Mouse (Mus musculus): ENCODE results near the gene Cacna1h. TPM values are rescaled to one million over a fixed set of nuclear protein-coding genes. Genes with fewer than 3 reads are reported as not detected.
A peak's percentile ranks its signal among the peaks of the same experiment; 100 is the strongest.

Cacna1h gene
- total RNA-seq, 2 experiments from 2014 or later = 6.1 to 6.7 TPM

- no peak for DNase-seq
Measured at GRCm38 (mm10) chr17:25445841-25446240, 12.3 kb upstream of the Cacna1h start.

GRCm38 (mm10) chr17:25445074-25445473, 11.5 kb upstream of the Cacna1h start:
- no peak for DNase-seq

GRCm38 (mm10) chr17:25442889-25443288, 9.3 kb upstream of the Cacna1h start:
- DNase-seq = no peak

DNA sequence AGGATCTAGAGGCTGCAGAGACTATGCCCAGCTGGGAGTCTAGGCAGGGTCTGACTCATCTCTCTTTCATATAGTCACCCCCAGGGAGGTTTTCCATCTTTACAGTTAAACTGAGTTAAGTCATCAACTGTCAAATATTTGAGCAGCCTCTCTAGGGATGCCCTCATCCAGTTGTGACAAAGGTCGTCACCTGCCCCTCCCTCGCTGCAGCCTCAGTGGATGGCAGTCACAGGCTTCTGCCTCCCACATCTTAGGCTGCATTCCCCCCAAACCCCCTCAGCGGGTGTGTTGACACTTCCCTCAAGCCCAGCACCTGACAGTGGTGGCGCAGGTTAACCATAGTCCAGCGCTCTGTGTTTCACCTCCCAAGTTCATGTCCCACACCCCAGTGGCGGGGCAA, 7.8 kb upstream of the Cacna1h start:
- DNase-seq = no peak

- DNase-seq = no peak
Measured at GRCm38 (mm10) chr17:25433223-25433616, 363 bp downstream of the Cacna1h start.

DNA sequence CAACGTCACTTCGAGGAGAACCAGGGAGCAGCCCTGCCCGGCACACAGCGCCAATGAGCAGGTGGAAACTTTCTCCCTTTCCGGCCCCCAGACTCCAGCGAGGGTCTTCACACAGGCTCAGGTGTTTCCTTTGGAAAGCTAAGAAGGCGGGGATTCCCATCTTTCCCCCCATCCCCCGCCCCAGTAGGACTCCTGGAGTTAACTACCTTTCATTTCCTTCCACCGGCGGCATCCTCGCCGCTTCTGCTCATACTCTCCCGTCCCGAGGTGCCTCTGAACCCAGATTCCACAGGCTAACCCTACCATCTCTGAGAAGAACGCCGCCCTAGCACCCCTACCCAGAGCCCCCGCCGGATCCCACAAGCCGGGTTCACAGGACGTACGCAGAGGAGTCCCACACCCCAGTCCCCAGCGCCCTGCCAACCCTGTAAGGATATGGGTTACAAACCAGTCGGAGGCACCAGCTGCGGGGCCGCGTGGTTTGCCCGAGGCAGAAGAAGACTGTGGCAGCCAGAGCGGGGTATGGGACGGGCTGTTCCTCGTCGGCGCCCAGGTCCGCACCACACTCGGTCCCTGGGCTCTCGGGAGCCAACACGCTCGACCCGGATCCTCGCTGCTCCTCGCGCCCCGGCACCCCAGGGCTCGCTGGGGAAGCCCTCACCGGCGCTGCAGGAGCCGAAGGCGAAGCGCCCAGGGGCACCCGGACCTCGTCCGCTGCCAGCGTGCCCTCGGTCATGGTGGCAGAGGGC, 976 bp downstream of the Cacna1h start:
- peak in 1 of 2 experiments; percentile 30 for DNase-seq

DNA sequence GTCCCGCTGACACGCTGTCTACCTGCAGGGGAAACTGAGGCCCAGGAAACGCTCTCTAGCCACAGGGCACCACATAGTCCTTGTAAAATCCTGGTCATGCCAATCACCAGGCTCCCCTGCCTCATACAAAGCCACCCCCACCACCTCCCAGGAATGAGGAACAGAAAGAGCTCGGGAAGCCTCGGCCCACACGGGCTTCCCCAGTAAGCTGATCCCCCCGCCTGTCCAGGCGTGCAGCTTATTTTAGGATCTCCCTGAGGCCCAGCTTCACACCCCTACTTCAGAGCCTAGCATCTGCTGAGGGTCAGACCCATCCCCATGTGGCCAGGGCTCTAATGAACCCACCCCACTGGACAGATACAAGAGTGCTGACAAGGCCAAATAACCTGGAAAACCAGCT, 3.0 kb downstream of the Cacna1h start:
- no peak for DNase-seq

GRCm38 (mm10) chr17:25429886-25430285, 3.7 kb downstream of the Cacna1h start:
- no peak for DNase-seq

DNA sequence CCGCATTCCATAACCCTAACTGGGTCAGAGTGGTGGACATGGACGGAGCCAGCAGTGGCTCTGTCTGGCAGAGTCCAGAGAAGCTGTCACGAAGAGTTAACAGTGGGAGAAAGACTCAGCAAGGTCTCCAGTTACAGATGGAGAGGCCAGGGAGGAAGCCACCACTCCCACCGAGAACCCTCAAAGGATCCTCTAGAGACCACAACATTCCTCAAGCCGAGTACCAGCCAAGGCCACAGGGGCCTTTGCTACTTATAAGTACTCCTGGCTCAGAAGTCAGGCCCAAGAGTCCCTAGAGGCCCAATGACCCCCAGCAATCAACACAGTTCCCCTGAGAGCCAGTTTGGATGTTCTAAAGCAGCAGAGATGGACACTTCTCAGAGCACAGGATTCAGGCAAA, 4.3 kb downstream of the Cacna1h start:
- DNase-seq = no peak

- DNase-seq = peak; percentile 33 to 35
Measured at GRCm38 (mm10) chr17:25427441-25427840, 6.1 kb downstream of the Cacna1h start.

DNA sequence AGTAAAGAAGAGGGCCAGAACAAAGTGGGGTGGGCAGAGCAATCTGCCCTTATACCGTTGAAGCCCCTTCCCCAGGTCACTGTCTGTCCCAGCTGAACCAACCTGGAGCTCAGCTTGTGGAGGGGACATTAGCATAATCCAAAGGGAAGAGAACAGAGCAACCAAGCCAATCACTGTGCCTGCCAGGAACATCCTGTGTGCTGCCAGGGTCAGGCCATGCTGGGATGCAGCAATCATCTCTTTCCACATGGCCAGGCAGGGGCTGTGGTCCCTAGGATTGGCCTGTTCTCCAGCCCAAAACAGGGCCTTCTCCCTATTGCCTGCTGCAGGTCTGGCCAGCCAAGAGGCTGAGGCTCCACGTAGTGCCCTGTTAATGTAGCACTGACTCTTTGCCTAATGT, 7.6 kb downstream of the Cacna1h start:
- no peak for DNase-seq

DNA sequence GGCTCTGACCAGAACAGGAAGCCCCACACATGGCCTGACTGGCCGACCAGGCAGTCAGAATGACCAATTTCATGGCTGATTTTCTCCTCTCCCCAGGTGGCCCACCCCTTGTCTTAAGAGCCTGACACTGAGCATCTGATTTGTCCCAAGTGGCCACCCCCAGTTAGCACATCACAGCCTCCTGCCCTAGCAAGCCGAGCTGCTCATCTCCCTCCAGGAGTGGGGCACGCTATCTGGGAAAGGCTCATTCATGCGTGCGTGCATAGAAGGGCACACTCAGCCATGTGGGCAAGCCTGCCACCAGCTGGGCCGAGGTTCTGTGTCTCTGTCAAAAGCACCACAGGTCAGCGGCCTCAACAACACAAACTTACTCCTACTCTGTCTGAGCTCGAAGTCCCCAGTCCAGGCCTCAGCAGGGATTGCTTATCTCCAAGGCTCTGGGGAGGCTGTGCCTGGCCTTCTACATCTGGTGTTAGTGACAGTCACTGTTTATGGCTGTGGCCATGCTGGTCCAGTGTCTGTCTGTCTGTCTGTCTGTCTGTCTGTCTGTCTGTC, 9.0 kb downstream of the Cacna1h start:
- DNase-seq = no peak

DNA sequence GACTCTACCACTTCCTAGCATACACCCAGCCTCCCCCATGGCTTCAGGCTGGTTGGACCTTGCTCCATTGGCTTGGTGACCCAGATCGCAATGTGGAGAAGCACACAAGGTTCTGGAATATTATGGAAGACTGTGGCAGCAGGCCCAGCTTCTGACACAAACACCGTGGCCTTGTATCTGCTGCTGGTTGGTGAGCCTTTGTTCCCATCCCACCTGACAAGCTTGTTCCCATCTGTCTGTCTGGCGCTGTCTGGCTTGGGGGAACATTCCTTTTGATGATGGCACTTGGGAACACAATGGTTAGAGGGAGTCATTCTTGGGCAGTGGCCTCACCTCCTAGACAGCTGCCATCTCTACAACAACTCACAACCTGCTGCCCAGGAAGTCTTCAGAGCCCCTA, 12.6 kb downstream of the Cacna1h start:
- no peak for DNase-seq

DNA sequence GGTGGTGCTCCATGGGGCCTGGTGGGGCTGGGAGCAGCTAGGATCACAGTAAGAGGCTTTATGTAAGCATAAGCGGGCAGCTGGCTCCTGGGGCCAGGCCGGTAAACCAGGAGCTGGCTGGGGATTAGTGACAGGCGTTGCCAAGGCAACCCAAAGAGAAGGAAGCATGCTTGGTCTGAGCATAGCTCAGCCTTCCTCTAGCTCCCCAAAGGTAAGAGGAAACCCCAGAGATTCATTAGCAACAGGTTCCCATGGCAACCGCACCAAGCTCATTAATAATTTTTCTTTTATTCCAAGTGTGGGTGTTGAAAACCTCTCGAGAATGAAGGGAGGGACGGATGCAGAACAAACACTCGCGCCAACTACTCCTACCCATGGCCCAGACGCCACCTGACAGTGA, 14.7 kb downstream of the Cacna1h start:
- DNase-seq = no peak

GRCm38 (mm10) chr17:25417990-25418389, 15.6 kb downstream of the Cacna1h start:
- no peak for DNase-seq

- peak in 1 of 2 experiments; percentile 27 for DNase-seq
Measured at GRCm38 (mm10) chr17:25416219-25416618, 17.4 kb downstream of the Cacna1h start.

DNA sequence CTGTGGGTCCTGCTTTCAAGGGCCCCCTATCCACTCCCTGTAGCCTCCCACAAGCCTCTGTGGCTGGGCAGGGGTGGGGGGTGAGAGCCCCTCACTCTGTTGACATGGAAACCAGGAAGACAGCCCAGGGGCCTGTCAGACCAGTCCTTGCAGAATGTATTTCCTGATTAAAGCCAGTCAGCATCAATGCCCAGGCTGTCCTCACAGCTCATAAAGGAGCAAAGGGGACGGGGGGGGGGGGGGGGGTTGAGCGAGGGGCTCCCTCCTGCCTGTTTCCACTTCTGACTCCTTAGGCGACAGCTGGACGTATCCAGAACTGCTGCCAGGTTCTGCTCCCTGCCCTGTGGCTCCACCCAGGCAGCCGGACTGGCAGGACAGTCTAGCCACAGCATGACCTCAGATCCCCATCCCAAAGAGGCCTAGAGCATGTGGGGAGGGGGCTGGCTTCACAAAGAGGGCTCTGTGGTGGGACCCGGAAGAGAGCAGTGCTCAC, 18.1 kb downstream of the Cacna1h start:
- DNase-seq = no peak

GRCm38 (mm10) chr17:25414917-25415316, 18.7 kb downstream of the Cacna1h start:
- no peak for DNase-seq

- DNase-seq = peak; percentile 64 to 70
Measured at GRCm38 (mm10) chr17:25414209-25414608, 19.4 kb downstream of the Cacna1h start.

DNA sequence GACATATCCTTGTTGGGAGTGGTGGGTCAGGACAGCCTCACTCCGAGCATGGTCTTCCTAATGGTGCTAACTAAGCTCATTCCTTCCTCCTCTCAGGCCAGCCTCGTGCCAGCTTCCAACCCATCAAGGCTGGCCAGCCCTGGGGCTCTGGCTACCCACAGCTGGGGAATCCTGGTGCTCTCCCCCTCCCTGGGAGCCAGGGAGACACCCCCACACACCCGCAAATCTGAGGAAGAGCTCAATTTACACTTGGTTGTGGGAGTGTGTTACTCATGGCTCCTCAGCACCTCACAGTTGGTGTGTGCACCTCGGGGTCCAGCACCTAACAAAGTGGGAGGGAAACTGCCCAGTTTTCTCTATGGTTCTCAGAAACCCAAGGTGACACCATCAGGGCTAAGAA, 22.3 kb downstream of the Cacna1h start:
- no peak for DNase-seq

DNA sequence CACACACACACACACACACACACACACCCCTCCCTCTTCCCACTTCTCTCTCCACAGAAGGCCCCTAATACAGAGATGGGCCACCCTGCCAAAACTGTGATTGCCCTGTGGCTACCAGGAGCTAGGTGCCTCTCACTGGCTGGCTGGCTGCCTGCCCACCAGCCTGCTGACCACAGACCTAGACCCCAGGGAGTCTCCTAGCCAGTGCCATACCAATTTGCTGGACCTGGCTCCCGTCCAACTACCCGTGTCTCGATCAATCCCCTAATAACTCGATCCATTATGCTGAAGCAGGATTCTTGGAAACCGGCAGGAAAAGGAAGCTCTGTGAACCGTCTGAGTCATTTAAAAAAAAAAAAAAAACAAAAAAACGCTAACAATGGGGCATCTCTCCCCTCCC, 22.8 kb downstream of the Cacna1h start:
- DNase-seq = no peak

- no peak for DNase-seq
Measured at GRCm38 (mm10) chr17:25410180-25410579, 23.4 kb downstream of the Cacna1h start.

DNA sequence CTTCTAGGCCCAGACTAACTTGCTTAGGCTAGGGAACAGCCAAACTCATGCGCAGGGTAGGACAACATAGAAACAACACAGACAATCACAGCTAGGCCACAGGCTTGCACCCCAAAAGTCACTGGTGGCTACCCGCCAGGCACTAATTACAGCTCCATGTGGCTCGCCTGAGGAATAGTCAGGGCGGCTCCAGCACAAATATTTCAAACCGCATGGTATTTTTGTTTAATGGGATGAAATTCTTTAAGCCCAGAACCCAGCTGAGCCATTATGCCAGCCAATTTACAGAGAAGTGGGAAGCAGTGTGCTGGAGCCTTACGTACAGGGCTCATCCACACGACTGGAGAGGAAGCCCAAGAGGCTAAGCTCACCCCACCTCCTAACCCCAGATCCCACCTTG, 24.0 kb downstream of the Cacna1h start:
- DNase-seq = no peak

Data from heart, adult 18-20 months (tissue).